Mouse (Mus musculus) small intestine, adult 2 months (tissue): Measurements from ENCODE around the gene Il17d.

ENCODE experiments used
- CTCF ChIP-seq: fragments of 200-500 bp; IDR thresholded peaks from 2 replicates; pipeline ENCODE4 v1.5.1; 2012; ENCODE audit warnings: low read depth, mild to moderate bottlenecking, control low read depth, inconsistent platforms, low read length, moderate library complexity, mixed read lengths; ENCODE audit not compliant: insufficient replicate concordance, insufficient read length; ENCODE audit errors: extremely low read depth
- POLR2A ChIP-seq: fragments of 200-500 bp; IDR thresholded peaks from 2 replicates; pipeline ENCODE4 v1.6.1; 2012; ENCODE audit warnings: low read depth, mild to moderate bottlenecking, control low read depth, inconsistent platforms, low read length, moderate library complexity

- no peak for TF ChIP-seq CTCF
- no peak for TF ChIP-seq POLR2A
These were observed 4.7 kb downstream of the Il17d start for GRCm38 (mm10) chr14:57529086-57529785.
